Mouse (Mus musculus): Measurements from ENCODE around the gene Zyg11b.

DNA sequence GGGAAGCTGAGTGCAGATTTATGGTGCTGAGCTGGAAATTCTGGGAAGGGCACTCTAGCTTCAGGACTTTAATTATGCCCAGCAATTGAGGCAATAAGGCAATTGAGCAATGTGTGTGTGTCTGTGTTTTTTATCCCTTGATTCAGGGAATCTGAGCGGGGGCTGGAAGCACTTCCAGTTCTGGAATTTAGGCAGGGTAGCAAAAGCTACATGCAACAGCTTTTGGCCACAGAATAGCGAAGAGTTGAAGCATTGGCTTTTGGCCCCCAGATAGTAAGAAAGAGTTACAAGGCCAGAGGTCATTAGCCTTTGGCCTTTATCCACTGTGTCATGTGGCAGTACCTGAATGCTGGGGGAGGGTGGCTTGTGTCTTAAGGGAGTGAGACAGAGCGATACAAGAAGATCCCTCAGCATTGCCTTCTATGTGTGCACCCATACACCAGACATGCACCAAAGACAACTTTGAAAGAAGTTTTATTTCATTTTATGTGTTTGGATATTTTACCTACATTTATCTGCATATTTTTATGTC lies 75.5 kb downstream of the Zyg11b start:
- no peak for TF ChIP-seq EP300 (IDR thresholded peaks at IDR 0.05)
- TF ChIP-seq CTCF (IDR thresholded peaks at IDR 0.05) = no peak

Data from lung, postnatal 0 days (tissue).